Mouse (Mus musculus) spleen, postnatal 4 days (tissue): ENCODE measurements at regions not wholly inside any gene's neighbourhood (a gene's known extent, or its start where the extent isn't known, plus 50 kb on each side); places are given as distances from the start of the nearest gene placed in this dataset.

ENCODE experiments used
- DNase-seq, 2 experiments: peaks; one replicate each; pipeline ENCODE4 v3.0.0; 2022; ENCODE audit warnings: low spot score in 2 of 2

- no peak for DNase-seq
Measured at GRCm38 (mm10) chr13:19888983-19889773, 65.1 kb upstream of the Gpr141 start.

GRCm38 (mm10) chr13:19883896-19884658 lies 60.0 kb upstream of the Gpr141 start:
- no peak for DNase-seq

- no peak for DNase-seq
Measured at GRCm38 (mm10) chr13:19882889-19883288, 58.8 kb upstream of the Gpr141 start.

GRCm38 (mm10) chr13:19881772-19882171 lies 57.7 kb upstream of the Gpr141 start:
- no peak for DNase-seq

- DNase-seq: peak in 1 of 2 experiments; percentile 35
Measured at GRCm38 (mm10) chr13:19874621-19875249, 50.7 kb upstream of the Gpr141 start.
